Mouse (Mus musculus): ENCODE measurements around the gene Prss23. TPM values are rescaled to one million over a fixed set of nuclear protein-coding genes. Genes with fewer than 3 reads are reported as not detected.

Gene Prss23
- 10 to 100 TPM; 18.9 to 20.6 TPM for total RNA-seq (2021)
- polyA plus RNA-seq (2012; rRNA removed): 50.1 and 58.2 TPM in 2 replicates
- long read RNA-seq, transcript Prss23-201 (2 exons, 3,228 nt): major isoform, 14 of 20 reads
- long read RNA-seq, partial matches to known transcripts: 0 of 20 reads
- long read RNA-seq, other reads (novel, unspliced or antisense): 2 of 20 reads

- intact Hi-C loops (cut with DNase I): no loop called here
- H3K79me2 ChIP-seq (replicated peaks; ENCODE audit: control insufficient read depth, insufficient read depth, low read length): no peaks in the 10 kb centered on the region
- no peak for TF ChIP-seq EP300 (IDR thresholded peaks at IDR 0.05; ENCODE audit: insufficient read depth, low read depth, low read length)
- no peak within 1 kb of the TSS for H3K27ac ChIP-seq
- 66% methylated on average over 16 of the region's 16 CpGs for WGBS
- H3K27me3 ChIP-seq (ENCODE audit: control insufficient read depth, insufficient read depth, low read length): no peaks in the 10 kb centered on the region
- no peak within 1 kb of the TSS for H3K4me3 ChIP-seq
- no peaks in the 10 kb centered on the region for H3K4me1 ChIP-seq (ENCODE audit: control insufficient read depth, insufficient read depth, low read length)
- H3K36me3 ChIP-seq (ENCODE audit: control insufficient read depth, insufficient read depth, low read length): no peaks in the 10 kb centered on the region
- H3K9ac ChIP-seq (ENCODE audit: low read depth, low read length): no peak within 1 kb of the TSS
- DNase-seq: no peak
Measured at GRCm38 (mm10) chr7:89526731-89527429, at the start of gene Prss23. Prss23 (minus strand) TSS chr7:89527187.

- no peak overlapping the region for H3K4me3 ChIP-seq
- no peaks in the 10 kb centered on the region for H3K27me3 ChIP-seq (ENCODE audit: control insufficient read depth, insufficient read depth, low read length)
- TF ChIP-seq EP300 (IDR thresholded peaks at IDR 0.05; ENCODE audit: insufficient read depth, low read depth, low read length): no peak
- TF ChIP-seq CTCF (IDR thresholded peaks at IDR 0.05): no peak
- no peak for TF ChIP-seq POLR2A (IDR thresholded peaks at IDR 0.05; ENCODE audit: insufficient read depth, low read depth, low read length)
- intact Hi-C loops (cut with DNase I): no loop called here
- no peaks in the 10 kb centered on the region for H3K4me1 ChIP-seq (ENCODE audit: control insufficient read depth, insufficient read depth, low read length)
- no peaks in the 10 kb centered on the region for H3K79me2 ChIP-seq (replicated peaks; ENCODE audit: control insufficient read depth, insufficient read depth, low read length)
- no peak for DNase-seq
- no peaks in the 10 kb centered on the region for H3K36me3 ChIP-seq (ENCODE audit: control insufficient read depth, insufficient read depth, low read length)
- no peak overlapping the region for H3K9ac ChIP-seq (ENCODE audit: low read depth, low read length)
- 97% methylated on average over 3 of the region's 3 CpGs for WGBS
- no peak overlapping the region for H3K27ac ChIP-seq
Measured at GRCm38 (mm10) chr7:89576127-89576526, 49.1 kb upstream of the Prss23 start.

GRCm38 (mm10) chr7:89564569-89564968, 37.6 kb upstream of the Prss23 start:
- H3K36me3 ChIP-seq (ENCODE audit: control insufficient read depth, insufficient read depth, low read length): peaks cover 2% of the 10 kb centered on the region; the same call in 1 of the 2 replicates
- no peak for DNase-seq
- no peak overlapping the region for H3K4me3 ChIP-seq
- H3K27ac ChIP-seq: no peak overlapping the region
- TF ChIP-seq EP300 (IDR thresholded peaks at IDR 0.05; ENCODE audit: insufficient read depth, low read depth, low read length) (no peak), POLR2A (IDR thresholded peaks at IDR 0.05; ENCODE audit: insufficient read depth, low read depth, low read length) (no peak), CTCF (IDR thresholded peaks at IDR 0.05) (no peak)
- no peaks in the 10 kb centered on the region for H3K79me2 ChIP-seq (replicated peaks; ENCODE audit: control insufficient read depth, insufficient read depth, low read length)
- WGBS: 97% methylated on average over 2 of the region's 2 CpGs
- no peaks in the 10 kb centered on the region for H3K27me3 ChIP-seq (ENCODE audit: control insufficient read depth, insufficient read depth, low read length)
- peaks cover 4% of the 10 kb centered on the region for H3K4me1 ChIP-seq (ENCODE audit: control insufficient read depth, insufficient read depth, low read length)
- no peak overlapping the region for H3K9ac ChIP-seq (ENCODE audit: low read depth, low read length)
- intact Hi-C loops (cut with DNase I): loop anchor here (5.0 kb wide), 1 partner anchor 68 kb away; the partner anchor contains the start of gene Me3

GRCm38 (mm10) chr7:89563501-89563900, 36.5 kb upstream of the Prss23 start:
- Histone ChIP-seq H3K27me3 (ENCODE audit: control insufficient read depth, insufficient read depth, low read length) (no peaks in the 10 kb centered on the region), H3K27ac (peak overlapping the region; percentile 49), H3K9ac (ENCODE audit: low read depth, low read length) (no peak overlapping the region), H3K4me1 (ENCODE audit: control insufficient read depth, insufficient read depth, low read length) (peaks cover 4% of the 10 kb centered on the region), H3K36me3 (ENCODE audit: control insufficient read depth, insufficient read depth, low read length) (peaks cover 2% of the 10 kb centered on the region; the same call in 1 of the 2 replicates), H3K79me2 (replicated peaks; ENCODE audit: control insufficient read depth, insufficient read depth, low read length) (no peaks in the 10 kb centered on the region), H3K4me3 (no peak overlapping the region)
- no peak for TF ChIP-seq POLR2A (IDR thresholded peaks at IDR 0.05; ENCODE audit: insufficient read depth, low read depth, low read length)
- no peak for TF ChIP-seq CTCF (IDR thresholded peaks at IDR 0.05)
- TF ChIP-seq EP300 (IDR thresholded peaks at IDR 0.05; ENCODE audit: insufficient read depth, low read depth, low read length): no peak
- 36% methylated on average over 2 of the region's 2 CpGs for WGBS
- intact Hi-C loops (cut with DNase I): loop anchor here (5.0 kb wide), 1 partner anchor 69 kb away; the partner anchor contains the start of gene Me3
- peak; percentile 41 to 66 for DNase-seq

- WGBS: 76% methylated on average over 2 of the region's 2 CpGs
- Histone ChIP-seq H3K36me3 (ENCODE audit: control insufficient read depth, insufficient read depth, low read length) (peaks cover 2% of the 10 kb centered on the region; the same call in 1 of the 2 replicates), H3K9ac (ENCODE audit: low read depth, low read length) (no peak overlapping the region), H3K4me3 (no peak overlapping the region), H3K27me3 (ENCODE audit: control insufficient read depth, insufficient read depth, low read length) (no peaks in the 10 kb centered on the region), H3K79me2 (replicated peaks; ENCODE audit: control insufficient read depth, insufficient read depth, low read length) (no peaks in the 10 kb centered on the region), H3K27ac (no peak overlapping the region), H3K4me1 (ENCODE audit: control insufficient read depth, insufficient read depth, low read length) (peaks cover 4% of the 10 kb centered on the region)
- TF ChIP-seq CTCF (IDR thresholded peaks at IDR 0.05) (no peak), POLR2A (IDR thresholded peaks at IDR 0.05; ENCODE audit: insufficient read depth, low read depth, low read length) (no peak), EP300 (IDR thresholded peaks at IDR 0.05; ENCODE audit: insufficient read depth, low read depth, low read length) (no peak)
- no peak for DNase-seq
- intact Hi-C loops (cut with DNase I): loop anchor here (5.0 kb wide), 1 partner anchor 70 kb away; the partner anchor contains the start of gene Me3
Measured at GRCm38 (mm10) chr7:89562140-89562539, 35.2 kb upstream of the Prss23 start.

GRCm38 (mm10) chr7:89560939-89561338, 34.0 kb upstream of the Prss23 start:
- TF ChIP-seq POLR2A (IDR thresholded peaks at IDR 0.05; ENCODE audit: insufficient read depth, low read depth, low read length): no peak
- TF ChIP-seq CTCF (IDR thresholded peaks at IDR 0.05): no peak
- TF ChIP-seq EP300 (IDR thresholded peaks at IDR 0.05; ENCODE audit: insufficient read depth, low read depth, low read length): no peak
- Histone ChIP-seq H3K9ac (ENCODE audit: low read depth, low read length) (no peak overlapping the region), H3K27ac (no peak overlapping the region), H3K27me3 (ENCODE audit: control insufficient read depth, insufficient read depth, low read length) (no peaks in the 10 kb centered on the region), H3K4me1 (ENCODE audit: control insufficient read depth, insufficient read depth, low read length) (peaks cover 4% of the 10 kb centered on the region), H3K36me3 (ENCODE audit: control insufficient read depth, insufficient read depth, low read length) (peaks cover 2% of the 10 kb centered on the region; the same call in 1 of the 2 replicates), H3K79me2 (replicated peaks; ENCODE audit: control insufficient read depth, insufficient read depth, low read length) (no peaks in the 10 kb centered on the region), H3K4me3 (no peak overlapping the region)
- 56% methylated on average over 3 of the region's 3 CpGs for WGBS
- intact Hi-C loops (cut with DNase I): loop anchor here (5.0 kb wide), 1 partner anchor 71 kb away; the partner anchor contains the start of gene Me3
- DNase-seq: peak in 1 of 2 experiments; percentile 7

Data from heart, adult 2 months (tissue).